Mouse (Mus musculus): ENCODE data around the gene Orc3. TPM values are rescaled to one million over a fixed set of nuclear protein-coding genes. Genes with fewer than 3 reads are reported as not detected.
A peak's percentile ranks its signal among the peaks of the same experiment; 100 is the strongest.

The Orc3 gene
- polyA plus RNA-seq, 1 experiment from 2014 or later = 84.9 TPM

GRCm38 (mm10) chr4:34637851-34638250, 23.1 kb upstream of the Orc3 start:
- H3K4me3 ChIP-seq (ENCODE audit: low read length) = no peak overlapping the region
- no peak overlapping the region for H3K9ac ChIP-seq (ENCODE audit: low read length)
- H3K9me3 ChIP-seq (ENCODE audit: control insufficient read depth, low read length) = no peaks in the 10 kb centered on the region
- no peaks in the 10 kb centered on the region for H3K27me3 ChIP-seq (ENCODE audit: control insufficient read depth, insufficient read depth, low read depth, low read length)
- H3K4me2 ChIP-seq (ENCODE audit: low read depth, low read length) = no peak overlapping the region
- peaks cover 19% of the 10 kb centered on the region for H3K36me3 ChIP-seq (ENCODE audit: control insufficient read depth, insufficient read depth, low read length)
- ATAC-seq (ENCODE audit: low read depth) = no peak
- no peaks in the 10 kb centered on the region for H3K4me1 ChIP-seq (replicated peaks; ENCODE audit: control insufficient read depth, insufficient read depth, low read length)
- H3K27ac ChIP-seq (ENCODE audit: low read length) = no peak overlapping the region
- 89% methylated on average over 4 of the region's 4 CpGs for WGBS

- Histone ChIP-seq H3K9ac (ENCODE audit: low read length) (no peak overlapping the region), H3K27ac (ENCODE audit: low read length) (no peak overlapping the region), H3K4me2 (ENCODE audit: low read depth, low read length) (no peak overlapping the region), H3K4me1 (replicated peaks; ENCODE audit: control insufficient read depth, insufficient read depth, low read length) (no peaks in the 10 kb centered on the region), H3K4me3 (ENCODE audit: low read length) (no peak overlapping the region), H3K36me3 (ENCODE audit: control insufficient read depth, insufficient read depth, low read length) (peaks cover 20% of the 10 kb centered on the region), H3K9me3 (ENCODE audit: control insufficient read depth, low read length) (no peaks in the 10 kb centered on the region), H3K27me3 (ENCODE audit: control insufficient read depth, insufficient read depth, low read depth, low read length) (no peaks in the 10 kb centered on the region)
- no peak for ATAC-seq (ENCODE audit: low read depth)
- 90% methylated on average over 7 of the region's 7 CpGs for WGBS
Measured at GRCm38 (mm10) chr4:34637386-34637785, 22.6 kb upstream of the Orc3 start.

GRCm38 (mm10) chr4:34636036-34636435, 21.3 kb upstream of the Orc3 start:
- H3K27me3 ChIP-seq (ENCODE audit: control insufficient read depth, insufficient read depth, low read depth, low read length) = no peaks in the 10 kb centered on the region
- H3K27ac ChIP-seq (ENCODE audit: low read length) = no peak overlapping the region
- ATAC-seq (ENCODE audit: low read depth) = no peak
- no peak overlapping the region for H3K4me2 ChIP-seq (ENCODE audit: low read depth, low read length)
- WGBS = 73% methylated on average over 5 of the region's 5 CpGs
- H3K36me3 ChIP-seq (ENCODE audit: control insufficient read depth, insufficient read depth, low read length) = peaks cover 24% of the 10 kb centered on the region
- no peak overlapping the region for H3K9ac ChIP-seq (ENCODE audit: low read length)
- H3K4me3 ChIP-seq (ENCODE audit: low read length) = no peak overlapping the region
- no peaks in the 10 kb centered on the region for H3K9me3 ChIP-seq (ENCODE audit: control insufficient read depth, low read length)
- H3K4me1 ChIP-seq (replicated peaks; ENCODE audit: control insufficient read depth, insufficient read depth, low read length) = no peaks in the 10 kb centered on the region

GRCm38 (mm10) chr4:34634129-34634528, 19.4 kb upstream of the Orc3 start:
- Histone ChIP-seq H3K9me3 (ENCODE audit: control insufficient read depth, low read length) (no peaks in the 10 kb centered on the region), H3K36me3 (ENCODE audit: control insufficient read depth, insufficient read depth, low read length) (peaks cover 13% of the 10 kb centered on the region), H3K27ac (ENCODE audit: low read length) (no peak overlapping the region), H3K4me3 (ENCODE audit: low read length) (no peak overlapping the region), H3K27me3 (ENCODE audit: control insufficient read depth, insufficient read depth, low read depth, low read length) (no peaks in the 10 kb centered on the region), H3K4me2 (ENCODE audit: low read depth, low read length) (no peak overlapping the region), H3K4me1 (replicated peaks; ENCODE audit: control insufficient read depth, insufficient read depth, low read length) (no peaks in the 10 kb centered on the region), H3K9ac (ENCODE audit: low read length) (no peak overlapping the region)
- no peak for ATAC-seq (ENCODE audit: low read depth)
- 89% methylated on average over 7 of the region's 7 CpGs for WGBS

- no peaks in the 10 kb centered on the region for H3K4me1 ChIP-seq (replicated peaks; ENCODE audit: control insufficient read depth, insufficient read depth, low read length)
- no peak overlapping the region for H3K27ac ChIP-seq (ENCODE audit: low read length)
- WGBS = 56% methylated on average over 1 of the region's 1 CpGs
- no peak overlapping the region for H3K9ac ChIP-seq (ENCODE audit: low read length)
- H3K4me3 ChIP-seq (ENCODE audit: low read length) = no peak overlapping the region
- no peaks in the 10 kb centered on the region for H3K27me3 ChIP-seq (ENCODE audit: control insufficient read depth, insufficient read depth, low read depth, low read length)
- H3K36me3 ChIP-seq (ENCODE audit: control insufficient read depth, insufficient read depth, low read length) = peaks cover 17% of the 10 kb centered on the region
- H3K4me2 ChIP-seq (ENCODE audit: low read depth, low read length) = no peak overlapping the region
- no peaks in the 10 kb centered on the region for H3K9me3 ChIP-seq (ENCODE audit: control insufficient read depth, low read length)
- no peak for ATAC-seq (ENCODE audit: low read depth)
Measured at GRCm38 (mm10) chr4:34629956-34630355, 15.2 kb upstream of the Orc3 start.

GRCm38 (mm10) chr4:34626401-34626800, 11.7 kb upstream of the Orc3 start:
- 81% methylated on average over 6 of the region's 6 CpGs for WGBS
- no peak overlapping the region for H3K27ac ChIP-seq (ENCODE audit: low read length)
- H3K9me3 ChIP-seq (ENCODE audit: control insufficient read depth, low read length) = no peaks in the 10 kb centered on the region
- H3K4me3 ChIP-seq (ENCODE audit: low read length) = no peak overlapping the region
- H3K4me1 ChIP-seq (replicated peaks; ENCODE audit: control insufficient read depth, insufficient read depth, low read length) = no peaks in the 10 kb centered on the region
- no peaks in the 10 kb centered on the region for H3K27me3 ChIP-seq (ENCODE audit: control insufficient read depth, insufficient read depth, low read depth, low read length)
- H3K36me3 ChIP-seq (ENCODE audit: control insufficient read depth, insufficient read depth, low read length) = peaks cover 9% of the 10 kb centered on the region
- no peak overlapping the region for H3K9ac ChIP-seq (ENCODE audit: low read length)
- H3K4me2 ChIP-seq (ENCODE audit: low read depth, low read length) = no peak overlapping the region
- no peak for ATAC-seq (ENCODE audit: low read depth)

GRCm38 (mm10) chr4:34625556-34625955, 10.8 kb upstream of the Orc3 start:
- H3K36me3 ChIP-seq (ENCODE audit: control insufficient read depth, insufficient read depth, low read length) = peaks cover 9% of the 10 kb centered on the region
- no peaks in the 10 kb centered on the region for H3K9me3 ChIP-seq (ENCODE audit: control insufficient read depth, low read length)
- H3K27ac ChIP-seq (ENCODE audit: low read length) = no peak overlapping the region
- H3K27me3 ChIP-seq (ENCODE audit: control insufficient read depth, insufficient read depth, low read depth, low read length) = no peaks in the 10 kb centered on the region
- H3K4me3 ChIP-seq (ENCODE audit: low read length) = no peak overlapping the region
- H3K4me2 ChIP-seq (ENCODE audit: low read depth, low read length) = no peak overlapping the region
- 85% methylated on average over 4 of the region's 4 CpGs for WGBS
- H3K4me1 ChIP-seq (replicated peaks; ENCODE audit: control insufficient read depth, insufficient read depth, low read length) = no peaks in the 10 kb centered on the region
- no peak for ATAC-seq (ENCODE audit: low read depth)
- no peak overlapping the region for H3K9ac ChIP-seq (ENCODE audit: low read length)

- no peak overlapping the region for H3K27ac ChIP-seq (ENCODE audit: low read length)
- 71% methylated on average over 8 of the region's 8 CpGs for WGBS
- peak overlapping the region; percentile 64 for H3K4me2 ChIP-seq (ENCODE audit: low read depth, low read length)
- H3K9me3 ChIP-seq (ENCODE audit: control insufficient read depth, low read length) = no peaks in the 10 kb centered on the region
- H3K4me3 ChIP-seq (ENCODE audit: low read length) = peak overlapping the region; percentile 89; the same call in 1 of the 2 replicates
- 0 out of 2 replicates have a peak, but pooled peaks cover 2% of the 10 kb centered on the region for H3K36me3 ChIP-seq (ENCODE audit: control insufficient read depth, insufficient read depth, low read length)
- no peak for ATAC-seq (ENCODE audit: low read depth)
- H3K4me1 ChIP-seq (replicated peaks; ENCODE audit: control insufficient read depth, insufficient read depth, low read length) = peaks cover 15% of the 10 kb centered on the region
- no peaks in the 10 kb centered on the region for H3K27me3 ChIP-seq (ENCODE audit: control insufficient read depth, insufficient read depth, low read depth, low read length)
- H3K9ac ChIP-seq (ENCODE audit: low read length) = peak overlapping the region; percentile 94; the same call in 1 of the 2 replicates
Measured at GRCm38 (mm10) chr4:34616146-34616545, 1.4 kb upstream of the Orc3 start.

- Histone ChIP-seq H3K27ac (ENCODE audit: low read length) (peak overlapping the region; percentile 92; the same call in 1 of the 2 replicates), H3K4me1 (replicated peaks; ENCODE audit: control insufficient read depth, insufficient read depth, low read length) (peaks cover 15% of the 10 kb centered on the region), H3K4me2 (ENCODE audit: low read depth, low read length) (peak overlapping the region; percentile 64), H3K4me3 (ENCODE audit: low read length) (peak overlapping the region; percentile 89), H3K27me3 (ENCODE audit: control insufficient read depth, insufficient read depth, low read depth, low read length) (no peaks in the 10 kb centered on the region), H3K36me3 (ENCODE audit: control insufficient read depth, insufficient read depth, low read length) (0 out of 2 replicates have a peak, but pooled peaks cover 2% of the 10 kb centered on the region), H3K9me3 (ENCODE audit: control insufficient read depth, low read length) (no peaks in the 10 kb centered on the region), H3K9ac (ENCODE audit: low read length) (peak overlapping the region; percentile 94)
- peak; percentile 11; the same call in 1 of the 2 replicates for ATAC-seq (ENCODE audit: low read depth)
- WGBS = under 1% methylated on average over 13 of the region's 13 CpGs
Measured at GRCm38 (mm10) chr4:34615303-34615702, 559 bp upstream of the Orc3 start.

All from lung, embryonic 16.5 days (tissue).